Mouse (Mus musculus): ENCODE measurements around the gene Cdh4. TPM values are rescaled to one million over a fixed set of nuclear protein-coding genes. Genes with fewer than 3 reads are reported as not detected.

Cdh4 gene
- polyA plus RNA-seq, 1 experiment from 2014 or later: 2.5 TPM

GRCm38 (mm10) chr2:179580415-179580814 lies 138.2 kb downstream of the Cdh4 start:
- ATAC-seq (ENCODE audit: insufficient number of reproducible peaks, insufficient read depth, low FRiP score, low read depth): no peak
- Histone ChIP-seq H3K9ac (replicated peaks; ENCODE audit: low read depth, low read length) (no peak overlapping the region), H3K27me3 (ENCODE audit: control insufficient read depth, insufficient read depth, low read length) (no peaks in the 10 kb centered on the region), H3K27ac (ENCODE audit: low read length) (no peak overlapping the region), H3K36me3 (ENCODE audit: control insufficient read depth, insufficient read depth, low read length) (no peaks in the 10 kb centered on the region), H3K4me3 (ENCODE audit: low read depth, low read length) (no peak overlapping the region), H3K4me2 (replicated peaks; ENCODE audit: low read depth, low read length) (no peak overlapping the region), H3K9me3 (ENCODE audit: control insufficient read depth, low read depth, low read length) (no peaks in the 10 kb centered on the region), H3K4me1 (ENCODE audit: control insufficient read depth, insufficient read depth, low read length) (no peaks in the 10 kb centered on the region)
- WGBS: 57% methylated on average over 4 of the region's 4 CpGs

GRCm38 (mm10) chr2:179581058-179581457 lies 138.8 kb downstream of the Cdh4 start:
- Histone ChIP-seq H3K9ac (replicated peaks; ENCODE audit: low read depth, low read length) (no peak overlapping the region), H3K27ac (ENCODE audit: low read length) (no peak overlapping the region), H3K36me3 (ENCODE audit: control insufficient read depth, insufficient read depth, low read length) (no peaks in the 10 kb centered on the region), H3K4me1 (ENCODE audit: control insufficient read depth, insufficient read depth, low read length) (no peaks in the 10 kb centered on the region), H3K9me3 (ENCODE audit: control insufficient read depth, low read depth, low read length) (no peaks in the 10 kb centered on the region), H3K27me3 (ENCODE audit: control insufficient read depth, insufficient read depth, low read length) (no peaks in the 10 kb centered on the region), H3K4me2 (replicated peaks; ENCODE audit: low read depth, low read length) (no peak overlapping the region), H3K4me3 (ENCODE audit: low read depth, low read length) (no peak overlapping the region)
- 79% methylated on average over 5 of the region's 5 CpGs for WGBS
- no peak for ATAC-seq (ENCODE audit: insufficient number of reproducible peaks, insufficient read depth, low FRiP score, low read depth)

GRCm38 (mm10) chr2:179582966-179583365 lies 140.7 kb downstream of the Cdh4 start:
- Histone ChIP-seq H3K36me3 (ENCODE audit: control insufficient read depth, insufficient read depth, low read length) (no peaks in the 10 kb centered on the region), H3K27ac (ENCODE audit: low read length) (no peak overlapping the region), H3K4me1 (ENCODE audit: control insufficient read depth, insufficient read depth, low read length) (no peaks in the 10 kb centered on the region), H3K4me3 (ENCODE audit: low read depth, low read length) (no peak overlapping the region), H3K27me3 (ENCODE audit: control insufficient read depth, insufficient read depth, low read length) (no peaks in the 10 kb centered on the region), H3K9ac (replicated peaks; ENCODE audit: low read depth, low read length) (no peak overlapping the region), H3K9me3 (ENCODE audit: control insufficient read depth, low read depth, low read length) (no peaks in the 10 kb centered on the region), H3K4me2 (replicated peaks; ENCODE audit: low read depth, low read length) (no peak overlapping the region)
- ATAC-seq (ENCODE audit: insufficient number of reproducible peaks, insufficient read depth, low FRiP score, low read depth): no peak
- 72% methylated on average over 16 of the region's 16 CpGs for WGBS

GRCm38 (mm10) chr2:179584672-179585071 lies 142.4 kb downstream of the Cdh4 start:
- no peak overlapping the region for H3K4me3 ChIP-seq (ENCODE audit: low read depth, low read length)
- no peak overlapping the region for H3K27ac ChIP-seq (ENCODE audit: low read length)
- 69% methylated on average over 13 of the region's 13 CpGs for WGBS
- no peaks in the 10 kb centered on the region for H3K27me3 ChIP-seq (ENCODE audit: control insufficient read depth, insufficient read depth, low read length)
- ATAC-seq (ENCODE audit: insufficient number of reproducible peaks, insufficient read depth, low FRiP score, low read depth): no peak
- no peaks in the 10 kb centered on the region for H3K36me3 ChIP-seq (ENCODE audit: control insufficient read depth, insufficient read depth, low read length)
- no peaks in the 10 kb centered on the region for H3K9me3 ChIP-seq (ENCODE audit: control insufficient read depth, low read depth, low read length)
- no peak overlapping the region for H3K4me2 ChIP-seq (replicated peaks; ENCODE audit: low read depth, low read length)
- no peaks in the 10 kb centered on the region for H3K4me1 ChIP-seq (ENCODE audit: control insufficient read depth, insufficient read depth, low read length)
- no peak overlapping the region for H3K9ac ChIP-seq (replicated peaks; ENCODE audit: low read depth, low read length)

GRCm38 (mm10) chr2:179586436-179586835 lies 144.2 kb downstream of the Cdh4 start:
- Histone ChIP-seq H3K9me3 (ENCODE audit: control insufficient read depth, low read depth, low read length) (no peaks in the 10 kb centered on the region), H3K27ac (ENCODE audit: low read length) (no peak overlapping the region), H3K4me1 (ENCODE audit: control insufficient read depth, insufficient read depth, low read length) (no peaks in the 10 kb centered on the region), H3K4me2 (replicated peaks; ENCODE audit: low read depth, low read length) (no peak overlapping the region), H3K9ac (replicated peaks; ENCODE audit: low read depth, low read length) (no peak overlapping the region), H3K27me3 (ENCODE audit: control insufficient read depth, insufficient read depth, low read length) (no peaks in the 10 kb centered on the region), H3K4me3 (ENCODE audit: low read depth, low read length) (no peak overlapping the region), H3K36me3 (ENCODE audit: control insufficient read depth, insufficient read depth, low read length) (no peaks in the 10 kb centered on the region)
- WGBS: 87% methylated on average over 11 of the region's 11 CpGs
- ATAC-seq (ENCODE audit: insufficient number of reproducible peaks, insufficient read depth, low FRiP score, low read depth): no peak

GRCm38 (mm10) chr2:179587069-179587468 lies 144.8 kb downstream of the Cdh4 start:
- Histone ChIP-seq H3K9ac (replicated peaks; ENCODE audit: low read depth, low read length) (no peak overlapping the region), H3K27ac (ENCODE audit: low read length) (no peak overlapping the region), H3K36me3 (ENCODE audit: control insufficient read depth, insufficient read depth, low read length) (no peaks in the 10 kb centered on the region), H3K4me2 (replicated peaks; ENCODE audit: low read depth, low read length) (no peak overlapping the region), H3K27me3 (ENCODE audit: control insufficient read depth, insufficient read depth, low read length) (no peaks in the 10 kb centered on the region), H3K9me3 (ENCODE audit: control insufficient read depth, low read depth, low read length) (no peaks in the 10 kb centered on the region), H3K4me1 (ENCODE audit: control insufficient read depth, insufficient read depth, low read length) (no peaks in the 10 kb centered on the region), H3K4me3 (ENCODE audit: low read depth, low read length) (no peak overlapping the region)
- 77% methylated on average over 2 of the region's 2 CpGs for WGBS
- no peak for ATAC-seq (ENCODE audit: insufficient number of reproducible peaks, insufficient read depth, low FRiP score, low read depth)

- Histone ChIP-seq H3K4me1 (ENCODE audit: control insufficient read depth, insufficient read depth, low read length) (no peaks in the 10 kb centered on the region), H3K4me2 (replicated peaks; ENCODE audit: low read depth, low read length) (no peak overlapping the region), H3K9ac (replicated peaks; ENCODE audit: low read depth, low read length) (no peak overlapping the region), H3K4me3 (ENCODE audit: low read depth, low read length) (no peak overlapping the region), H3K36me3 (ENCODE audit: control insufficient read depth, insufficient read depth, low read length) (no peaks in the 10 kb centered on the region), H3K27ac (ENCODE audit: low read length) (no peak overlapping the region), H3K27me3 (ENCODE audit: control insufficient read depth, insufficient read depth, low read length) (no peaks in the 10 kb centered on the region), H3K9me3 (ENCODE audit: control insufficient read depth, low read depth, low read length) (no peaks in the 10 kb centered on the region)
- ATAC-seq (ENCODE audit: insufficient number of reproducible peaks, insufficient read depth, low FRiP score, low read depth): no peak
- WGBS: 71% methylated on average over 5 of the region's 5 CpGs
Measured at GRCm38 (mm10) chr2:179591661-179592060, 149.4 kb downstream of the Cdh4 start.

- no peaks in the 10 kb centered on the region for H3K4me1 ChIP-seq (ENCODE audit: control insufficient read depth, insufficient read depth, low read length)
- 84% methylated on average over 4 of the region's 4 CpGs for WGBS
- H3K27ac ChIP-seq (ENCODE audit: low read length): no peak overlapping the region
- H3K9me3 ChIP-seq (ENCODE audit: control insufficient read depth, low read depth, low read length): no peaks in the 10 kb centered on the region
- H3K4me2 ChIP-seq (replicated peaks; ENCODE audit: low read depth, low read length): no peak overlapping the region
- no peaks in the 10 kb centered on the region for H3K36me3 ChIP-seq (ENCODE audit: control insufficient read depth, insufficient read depth, low read length)
- H3K4me3 ChIP-seq (ENCODE audit: low read depth, low read length): no peak overlapping the region
- no peak overlapping the region for H3K9ac ChIP-seq (replicated peaks; ENCODE audit: low read depth, low read length)
- H3K27me3 ChIP-seq (ENCODE audit: control insufficient read depth, insufficient read depth, low read length): no peaks in the 10 kb centered on the region
- no peak for ATAC-seq (ENCODE audit: insufficient number of reproducible peaks, insufficient read depth, low FRiP score, low read depth)
Measured at GRCm38 (mm10) chr2:179595013-179595412, 152.8 kb downstream of the Cdh4 start.

GRCm38 (mm10) chr2:179598886-179599285 lies 156.7 kb downstream of the Cdh4 start:
- Histone ChIP-seq H3K27ac (ENCODE audit: low read length) (no peak overlapping the region), H3K9ac (replicated peaks; ENCODE audit: low read depth, low read length) (no peak overlapping the region), H3K36me3 (ENCODE audit: control insufficient read depth, insufficient read depth, low read length) (no peaks in the 10 kb centered on the region), H3K4me3 (ENCODE audit: low read depth, low read length) (no peak overlapping the region), H3K4me1 (ENCODE audit: control insufficient read depth, insufficient read depth, low read length) (no peaks in the 10 kb centered on the region), H3K27me3 (ENCODE audit: control insufficient read depth, insufficient read depth, low read length) (no peaks in the 10 kb centered on the region), H3K9me3 (ENCODE audit: control insufficient read depth, low read depth, low read length) (no peaks in the 10 kb centered on the region), H3K4me2 (replicated peaks; ENCODE audit: low read depth, low read length) (no peak overlapping the region)
- 90% methylated on average over 11 of the region's 11 CpGs for WGBS
- no peak for ATAC-seq (ENCODE audit: insufficient number of reproducible peaks, insufficient read depth, low FRiP score, low read depth)

All from stomach, embryonic 14.5 days (tissue).